Mouse (Mus musculus) testis, adult 2 months (tissue): ENCODE results near the gene Crebl2.

Experiments
- CTCF ChIP-seq: fragments of 200-500 bp; IDR thresholded peaks from 2 replicates; pipeline ENCODE4 v1.5.1; 2012; ENCODE audit warnings: low read depth, mild to moderate bottlenecking, inconsistent platforms, low read length, moderate library complexity; ENCODE audit not compliant: control insufficient read depth, insufficient read depth, insufficient replicate concordance
- POLR2A ChIP-seq: fragments of 200-500 bp; IDR thresholded peaks from 2 replicates; pipeline ENCODE4 v1.6.1; 2012; ENCODE audit warnings: low read depth, mild to moderate bottlenecking, inconsistent platforms, low read length, moderate library complexity; ENCODE audit not compliant: control insufficient read depth

- TF ChIP-seq POLR2A (no peak), CTCF (no peak)
Measured at GRCm38 (mm10) chr6:134867325-134867724, 37.4 kb downstream of the Crebl2 start.
